Mouse (Mus musculus): ENCODE measurements at regions not wholly inside any gene's neighbourhood (a gene's known extent, or its start where the extent isn't known, plus 50 kb on each side); places are given as distances from the start of the nearest gene placed in this dataset.

- no peak for DNase-seq (ENCODE audit: low spot score in 2 of 2)
Observed at GRCm38 (mm10) chr12:54316066-54316567, 112.5 kb upstream of the Egln3 start.

- DNase-seq (ENCODE audit: low spot score in 2 of 2): no peak
Observed at GRCm38 (mm10) chr12:54314153-54314552, 110.5 kb upstream of the Egln3 start.

- peak in 1 of 2 experiments; percentile 35 for DNase-seq (ENCODE audit: low spot score in 2 of 2)
Observed at GRCm38 (mm10) chr12:54313211-54313845, 109.7 kb upstream of the Egln3 start.

- DNase-seq (ENCODE audit: low spot score in 2 of 2): no peak
Observed at GRCm38 (mm10) chr12:54312522-54313210, 109.0 kb upstream of the Egln3 start.

GRCm38 (mm10) chr12:54311896-54312521, 108.3 kb upstream of the Egln3 start:
- no peak for DNase-seq (ENCODE audit: low spot score in 2 of 2)

GRCm38 (mm10) chr12:54309874-54310273, 106.2 kb upstream of the Egln3 start:
- no peak for DNase-seq (ENCODE audit: low spot score in 2 of 2)

GRCm38 (mm10) chr12:54309219-54309618, 105.6 kb upstream of the Egln3 start:
- no peak for DNase-seq (ENCODE audit: low spot score in 2 of 2)

GRCm38 (mm10) chr12:54305135-54305630, 101.5 kb upstream of the Egln3 start:
- no peak for DNase-seq (ENCODE audit: low spot score in 2 of 2)

- DNase-seq (ENCODE audit: low spot score in 2 of 2): no peak
Observed at GRCm38 (mm10) chr12:54303746-54304145, 100.1 kb upstream of the Egln3 start.

- no peak for DNase-seq (ENCODE audit: low spot score in 2 of 2)
Observed at GRCm38 (mm10) chr12:54299506-54299905, 95.8 kb upstream of the Egln3 start.

- DNase-seq (ENCODE audit: low spot score in 2 of 2): no peak
Observed at GRCm38 (mm10) chr12:54293248-54293647, 89.6 kb upstream of the Egln3 start.

GRCm38 (mm10) chr12:54290311-54290710, 86.7 kb upstream of the Egln3 start:
- no peak for DNase-seq (ENCODE audit: low spot score in 2 of 2)

GRCm38 (mm10) chr12:54288747-54289146, 85.1 kb upstream of the Egln3 start:
- no peak for DNase-seq (ENCODE audit: low spot score in 2 of 2)

GRCm38 (mm10) chr12:54288041-54288502, 84.4 kb upstream of the Egln3 start:
- no peak for DNase-seq (ENCODE audit: low spot score in 2 of 2)

- no peak for DNase-seq (ENCODE audit: low spot score in 2 of 2)
Observed at GRCm38 (mm10) chr12:54286911-54287819, 83.5 kb upstream of the Egln3 start.

GRCm38 (mm10) chr12:54283646-54284045, 80.0 kb upstream of the Egln3 start:
- no peak for DNase-seq (ENCODE audit: low spot score in 2 of 2)

GRCm38 (mm10) chr12:54283011-54283410, 79.4 kb upstream of the Egln3 start:
- DNase-seq (ENCODE audit: low spot score in 2 of 2): no peak

GRCm38 (mm10) chr12:54282281-54282921, 78.7 kb upstream of the Egln3 start:
- DNase-seq (ENCODE audit: low spot score in 2 of 2): no peak

- no peak for DNase-seq (ENCODE audit: low spot score in 2 of 2)
Observed at GRCm38 (mm10) chr12:54280457-54280856, 76.8 kb upstream of the Egln3 start.

- no peak for DNase-seq (ENCODE audit: low spot score in 2 of 2)
Observed at GRCm38 (mm10) chr12:54280001-54280400, 76.3 kb upstream of the Egln3 start.

GRCm38 (mm10) chr12:54276978-54277537, 73.4 kb upstream of the Egln3 start:
- DNase-seq (ENCODE audit: low spot score in 2 of 2): no peak

All from left cerebral cortex, adult 9 months (tissue).